Mouse (Mus musculus): Measurements from ENCODE around the gene Egfl8.
A peak's percentile ranks its signal among the peaks of the same experiment; 100 is the strongest.

- TF ChIP-seq CTCF (IDR thresholded peaks at IDR 0.05; ENCODE audit: borderline replicate concordance, insufficient read depth, low read length), result 0 out of 2 replicates have a peak, but pooled peaks have one; percentile 8
- no peak for TF ChIP-seq POLR2A (IDR thresholded peaks at IDR 0.05; ENCODE audit: low read depth, low read length)
Measured at GRCm38 (mm10) chr17:34571875-34572274, 43.9 kb downstream of the Egfl8 start.

All from embryonic fibroblast, embryonic 13.5 days (primary cell).